Mouse (Mus musculus): ENCODE results near the gene Psph. TPM values are rescaled to one million over a fixed set of nuclear protein-coding genes. Genes with fewer than 3 reads are reported as not detected.
"Not testable (repeated sequence)": the region's sequence is repeated elsewhere in the genome, so short reads cannot be mapped to it uniquely, and the experiment has no call there.

Psph gene
- polyA plus RNA-seq (2017; shearing (Covaris generic)) = 10 to 100 TPM; 46.4 to 64.2 TPM

- peak; percentile 92 for ATAC-seq
Observed at GRCm38 (mm10) chr5:129786818-129787790, at the start of gene Psph. TSS of gene Psph (minus strand) at chr5:129787449.

GRCm38 (mm10) chr5:129790591-129790990, 3.3 kb upstream of the Psph start:
- ATAC-seq = not testable (repeated sequence)

GRCm38 (mm10) chr5:129787818-129788593, 757 bp upstream of the Psph start:
- no peak for ATAC-seq

GRCm38 (mm10) chr5:129786161-129786560, 1.1 kb downstream of the Psph start:
- no peak for ATAC-seq

GRCm38 (mm10) chr5:129785235-129785870, 1.9 kb downstream of the Psph start:
- ATAC-seq = no peak

GRCm38 (mm10) chr5:129782211-129782610, 5.0 kb downstream of the Psph start:
- no peak for ATAC-seq

- ATAC-seq = no peak
Observed at GRCm38 (mm10) chr5:129780131-129780530, 7.1 kb downstream of the Psph start.

- peak; percentile 89 for ATAC-seq
Observed at GRCm38 (mm10) chr5:129778996-129779716, 8.1 kb downstream of the Psph start.

GRCm38 (mm10) chr5:129778348-129778995, 8.8 kb downstream of the Psph start:
- ATAC-seq = no peak

GRCm38 (mm10) chr5:129774661-129775060, 12.6 kb downstream of the Psph start:
- ATAC-seq = no peak

- ATAC-seq = not testable (repeated sequence)
Observed at GRCm38 (mm10) chr5:129773330-129773729, 13.9 kb downstream of the Psph start.

GRCm38 (mm10) chr5:129772433-129772832, 14.8 kb downstream of the Psph start:
- ATAC-seq = no peak

- no peak for ATAC-seq
Observed at GRCm38 (mm10) chr5:129770443-129771355, 16.6 kb downstream of the Psph start.

- ATAC-seq = no peak
Observed at GRCm38 (mm10) chr5:129761865-129762540, 25.2 kb downstream of the Psph start.

GRCm38 (mm10) chr5:129759929-129760480, 27.2 kb downstream of the Psph start:
- no peak for ATAC-seq

GRCm38 (mm10) chr5:129756886-129757285, 30.4 kb downstream of the Psph start:
- no peak for ATAC-seq

- no peak for ATAC-seq
Observed at GRCm38 (mm10) chr5:129744050-129744449, 43.2 kb downstream of the Psph start.

GRCm38 (mm10) chr5:129742903-129743488, 44.3 kb downstream of the Psph start:
- ATAC-seq = no peak

GRCm38 (mm10) chr5:129740976-129741375, 46.3 kb downstream of the Psph start:
- no peak for ATAC-seq
